Mouse (Mus musculus) left cerebral cortex, adult 18-20 months (tissue): ENCODE data around the gene Olfr463. TPM values are rescaled to one million over a fixed set of nuclear protein-coding genes. Genes with fewer than 3 reads are reported as not detected.

Source experiments
- DNase-seq, 2 experiments: peaks; one replicate each; pipeline ENCODE4 v3.0.0; 2021 to 2022; ENCODE audit warnings: low spot score in 2 of 2, mixed read lengths in 1 of 2
- total RNA-seq, 2 experiments: library from RNA; stranded (reverse); gene quantifications; 2 replicates each; pipeline ENCODE4 v1.2.3; 2021

Gene Olfr463
- total RNA-seq, 2 experiments from 2014 or later = not detected

DNA sequence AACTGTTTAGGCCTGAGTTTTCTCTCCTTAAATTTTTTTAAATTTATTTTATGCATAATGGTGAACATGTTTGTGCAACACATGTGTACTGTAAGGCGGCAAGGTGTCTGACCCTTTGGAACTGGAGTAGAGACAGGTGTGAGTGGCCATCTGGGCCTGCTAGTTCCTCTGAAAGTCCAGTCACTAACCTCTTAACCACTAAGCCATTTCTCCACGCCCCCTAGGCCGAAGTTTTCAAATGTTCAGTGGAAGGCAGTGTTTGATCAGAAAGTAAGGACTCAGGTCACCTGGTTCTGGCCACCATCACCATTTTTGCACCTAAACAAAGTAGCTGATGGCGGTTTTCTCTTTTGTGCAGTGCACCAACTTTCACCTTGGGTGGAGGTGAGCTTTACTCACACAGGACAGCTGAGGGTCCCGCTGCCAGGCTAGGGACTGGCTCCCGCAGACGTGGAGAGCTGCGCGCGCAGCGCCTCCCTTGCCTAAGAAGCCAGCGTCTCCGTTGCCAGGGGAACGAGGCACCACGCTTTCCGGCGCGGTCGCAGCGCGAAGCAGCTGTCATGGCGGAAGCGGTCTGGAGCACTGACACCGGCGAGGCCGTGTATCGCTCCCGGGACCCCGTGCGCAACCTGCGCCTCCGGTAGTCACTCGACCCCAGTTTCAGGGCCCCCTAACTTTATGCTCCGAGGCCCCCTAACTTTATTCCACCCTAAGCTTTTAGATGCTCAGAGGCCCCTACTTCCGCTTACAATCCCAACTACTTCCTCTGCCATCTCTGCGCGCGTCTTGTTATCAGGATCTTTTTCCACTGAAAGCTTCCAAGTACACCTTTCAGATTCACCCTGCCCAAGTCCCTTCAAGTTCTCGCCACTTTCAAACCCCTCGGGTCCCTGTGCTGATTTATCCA lies 44.2 kb downstream of the Olfr463 start, which contains the start of gene Mks1:
TSS of gene Mks1 (plus strand) at position 526 of the 907 bp plus-strand sequence.
- DNase-seq = peak; percentile 90 to 92

DNA sequence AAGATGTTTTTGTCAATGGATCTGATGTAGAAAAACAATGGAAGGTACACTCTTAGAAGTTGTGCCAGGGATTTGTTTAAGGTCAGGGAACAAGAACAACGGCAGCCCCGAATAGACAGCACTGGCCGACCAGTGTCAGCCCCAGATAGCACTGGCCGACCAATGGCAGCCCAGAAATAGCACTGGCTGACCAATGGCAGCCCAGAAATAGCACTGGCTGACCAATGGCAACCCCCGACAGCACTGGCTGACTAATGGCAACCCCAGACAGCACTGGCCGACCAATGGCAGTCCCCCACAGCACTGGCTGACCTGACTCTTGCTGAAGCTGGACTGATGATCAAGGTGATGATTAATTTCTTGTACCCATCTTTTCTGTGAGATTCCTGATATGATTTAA lies 49.3 kb downstream of the Olfr463 start:
- DNase-seq = no peak

DNA sequence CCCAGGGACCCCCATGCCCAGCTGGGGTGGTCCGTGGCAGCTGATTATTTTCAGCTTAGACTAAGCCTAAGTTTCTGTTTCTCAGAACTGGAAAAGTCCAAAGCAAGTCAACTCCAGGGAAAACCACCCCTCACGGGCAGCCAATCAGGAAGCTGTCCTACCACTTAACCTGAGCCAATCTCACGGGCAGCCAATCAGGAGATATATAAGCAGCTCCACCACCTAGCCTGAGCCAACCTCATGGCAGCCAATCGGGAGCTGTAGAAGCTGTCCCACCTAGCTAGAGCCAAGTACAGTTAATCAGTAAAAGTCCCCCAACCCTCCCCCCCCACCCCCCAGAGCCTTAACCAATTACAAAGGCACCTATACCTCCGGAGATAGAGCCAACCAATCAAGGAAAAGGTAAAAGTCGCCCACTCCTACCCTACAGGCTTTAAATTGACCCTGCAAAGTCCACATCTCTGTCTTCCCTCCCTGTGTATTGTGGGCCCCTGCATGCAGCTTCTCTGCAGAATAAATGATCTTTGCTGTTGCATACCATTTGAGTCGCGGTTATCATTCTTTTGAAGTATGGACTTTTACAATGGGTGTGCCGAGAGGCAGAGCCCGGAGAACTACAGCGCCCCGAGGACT lies 50.1 kb downstream of the Olfr463 start:
- DNase-seq = no peak

Other genes with a start within 250 kb of the Olfr463 start
- gene Rnf43, start 234.7 kb downstream of the Olfr463 start, total RNA-seq = 1 to 10 TPM; 2.1 to 2.2 TPM
- 10 to 100 TPM; 80.1 to 87.1 TPM for gene Supt4a, start 159.8 kb downstream of the Olfr463 start, total RNA-seq
- gene Tspoap1, start 136.8 kb downstream of the Olfr463 start, total RNA-seq = 100 to 1,000 TPM; 172 to 177 TPM
- gene Mpo, start 103.8 kb downstream of the Olfr463 start, total RNA-seq = under 1 TPM in 1 of 2 experiments, not detected in 1; 0.26 TPM
- under 1 TPM; 0.28 to 0.37 TPM for gene Lpo, start 69.1 kb downstream of the Olfr463 start, total RNA-seq
- gene Mks1, start 44.2 kb downstream of the Olfr463 start, total RNA-seq = 1 to 10 TPM; 3.9 to 4.1 TPM
- gene Epx, start 21.9 kb downstream of the Olfr463 start, total RNA-seq = not detected
- not detected for gene Olfr462, start 5.1 kb downstream of the Olfr463 start, total RNA-seq
- gene Olfr464, start 23.6 kb upstream of the Olfr463 start, total RNA-seq = 1 to 10 TPM in 1 of 2 experiments, under 1 TPM in 1; 0.77 to 2.0 TPM
- gene Dynll2, start 90.1 kb upstream of the Olfr463 start, total RNA-seq = 100 to 1,000 TPM; 636 to 646 TPM
- 100 to 1,000 TPM; 179 to 200 TPM for gene Srsf1, start 150.0 kb upstream of the Olfr463 start, total RNA-seq
- 10 to 100 TPM; 28.1 to 29.4 TPM for gene Vezf1, start 170.9 kb upstream of the Olfr463 start, total RNA-seq
- 10 to 100 TPM; 27.4 to 28.5 TPM for gene Cuedc1, start 200.7 kb upstream of the Olfr463 start, total RNA-seq